Mouse (Mus musculus) left cerebral cortex, postnatal 25 days (tissue): ENCODE measurements around the gene Fyb. TPM values are rescaled to one million over a fixed set of nuclear protein-coding genes. Genes with fewer than 3 reads are reported as not detected.

Source experiments
- DNase-seq, 2 experiments: peaks; one replicate each; pipeline ENCODE4 v3.0.0; 2022; ENCODE audit warnings: low spot score in 2 of 2, mixed read lengths in 1 of 2
- intact Hi-C: fragments of 180-260 bp; cut with DNase I; formaldehyde crosslinking; loops from one replicate; pipeline ENCODE4 v1.15.1; 2025
- total RNA-seq, 2 experiments: library from RNA; stranded (reverse); gene quantifications; 2 replicates each; pipeline ENCODE4 v1.2.3; 2021

Gene Fyb
- total RNA-seq, 2 experiments from 2014 or later = 8.5 to 8.6 TPM

- no peak for DNase-seq
- intact Hi-C loops = no loop called here
These were observed 188.6 kb downstream of the Fyb start for GRCm38 (mm10) chr15:6711226-6711625.

Other genes with a start within 250 kb of the Fyb start
- gene Dab2, start 223.1 kb upstream of the Fyb start, total RNA-seq = 10 to 100 TPM; 13.7 to 15.3 TPM
- gene C9, start 77.5 kb upstream of the Fyb start, total RNA-seq = not detected
- 10 to 100 TPM; 40.1 to 41.3 TPM for gene Rictor, start 185.5 kb downstream of the Fyb start, total RNA-seq